Mouse (Mus musculus): ENCODE results near the gene Tsfm.

The Tsfm gene

DNA sequence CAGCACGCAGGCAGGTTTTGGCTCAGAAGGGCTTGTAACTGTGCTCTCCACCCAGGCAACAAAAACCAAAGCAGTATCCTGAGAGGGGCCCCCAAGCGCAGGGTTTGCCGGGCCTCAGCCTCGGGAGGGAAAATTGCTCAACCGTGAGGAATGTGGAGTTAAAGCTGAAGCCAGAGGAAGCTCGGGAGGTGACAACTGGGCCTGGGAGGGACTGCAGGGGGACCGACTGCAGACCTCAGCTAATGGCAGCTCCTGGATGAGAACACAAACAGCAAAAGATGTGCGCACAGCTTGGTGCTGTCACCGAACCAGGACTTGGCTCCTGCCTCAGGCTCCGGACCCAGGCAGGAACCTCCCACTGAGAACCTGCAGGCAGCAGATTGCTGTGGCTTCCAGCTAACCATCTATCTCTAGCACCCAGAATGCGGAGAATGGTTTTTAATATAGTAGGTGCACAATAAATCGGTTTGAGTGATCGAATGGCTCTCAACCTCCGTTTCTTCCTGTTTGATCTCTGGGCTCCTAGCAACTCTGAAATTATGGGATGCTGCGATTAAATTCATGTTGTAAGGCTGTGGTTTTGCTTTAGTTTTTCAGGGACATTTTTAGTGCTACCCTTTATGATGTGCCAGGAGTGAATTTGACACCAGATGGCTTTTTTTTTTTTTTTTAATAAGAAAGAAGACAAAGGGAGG lies 68.2 kb downstream of the Tsfm start:
- no peak for DNase-seq (ENCODE audit: low spot score in 2 of 2)

DNA sequence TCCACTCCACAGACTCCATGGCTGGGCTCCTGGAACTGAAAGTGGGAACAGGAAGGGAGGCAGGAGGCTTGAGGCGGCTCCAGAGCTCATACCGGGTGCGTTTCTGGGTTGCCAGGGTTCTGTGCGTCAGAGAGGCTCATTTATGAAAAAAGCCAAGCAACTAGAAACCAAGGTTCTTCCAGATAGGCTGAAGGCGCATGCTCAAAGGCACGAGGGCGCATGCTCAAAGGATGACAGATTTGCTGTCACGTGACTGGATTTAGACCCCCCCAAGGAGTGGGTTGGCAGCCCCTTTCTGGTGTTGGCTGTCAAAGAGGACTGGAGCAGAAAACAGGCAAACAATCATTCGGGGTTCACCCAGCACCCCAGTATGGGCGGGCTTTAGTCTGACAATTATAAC lies 68.9 kb downstream of the Tsfm start:
- no peak for DNase-seq (ENCODE audit: low spot score in 2 of 2)

All from frontal cortex, postnatal 25 days (tissue).